Mouse (Mus musculus): ENCODE data around the gene Mynn. TPM values are rescaled to one million over a fixed set of nuclear protein-coding genes. Genes with fewer than 3 reads are reported as not detected.

Gene Mynn
- polyA plus RNA-seq, 1 experiment from 2014 or later = 28.7 TPM

DNA sequence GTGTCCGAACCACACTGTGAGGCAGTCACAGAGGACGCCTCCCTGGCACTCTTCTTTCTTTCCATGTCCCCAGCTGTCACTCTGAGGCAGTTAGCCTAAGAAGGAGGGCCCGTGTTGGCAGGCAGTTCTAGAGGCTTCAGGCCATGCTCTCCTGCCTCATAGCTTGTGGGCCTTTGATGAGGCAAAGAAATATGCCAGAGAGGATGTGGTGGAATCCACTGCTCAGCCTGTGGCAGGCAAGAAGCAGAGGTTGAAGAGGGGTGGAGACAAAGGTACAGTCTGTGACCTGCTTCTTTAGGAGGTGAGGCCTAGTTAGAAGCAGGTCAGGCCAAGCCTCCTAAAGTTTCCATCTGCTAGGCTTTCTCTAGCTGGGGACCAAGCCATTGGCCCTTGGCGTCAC, 9.1 kb downstream of the Mynn start:
- TF ChIP-seq CTCF (IDR thresholded peaks at IDR 0.05; ENCODE audit: low read depth) = no peak
- ATAC-seq (replicated peaks; ENCODE audit: low FRiP score, low read depth) (no peak), DNase-seq (ENCODE audit: low spot score) (no peak)
- Histone ChIP-seq H3K36me3 (ENCODE audit: insufficient read depth, low read length) (peaks cover 43% of the 10 kb centered on the region), H3K27ac (no peak overlapping the region), H3K4me2 (ENCODE audit: low read length) (no peak overlapping the region), H3K9ac (ENCODE audit: low read depth, low read length) (no peak overlapping the region), H3K27me3 (ENCODE audit: insufficient read depth, low read length) (no peaks in the 10 kb centered on the region), H3K9me3 (replicated peaks; ENCODE audit: low read length) (no peaks in the 10 kb centered on the region), H3K4me1 (replicated peaks; ENCODE audit: insufficient read depth, low read length) (no peaks in the 10 kb centered on the region; the same call in 1 of the 2 replicates), H3K4me3 (replicated peaks; ENCODE audit: low read depth, low read length) (no peak overlapping the region)
- WGBS = 87% methylated on average over 4 of the region's 4 CpGs

DNA sequence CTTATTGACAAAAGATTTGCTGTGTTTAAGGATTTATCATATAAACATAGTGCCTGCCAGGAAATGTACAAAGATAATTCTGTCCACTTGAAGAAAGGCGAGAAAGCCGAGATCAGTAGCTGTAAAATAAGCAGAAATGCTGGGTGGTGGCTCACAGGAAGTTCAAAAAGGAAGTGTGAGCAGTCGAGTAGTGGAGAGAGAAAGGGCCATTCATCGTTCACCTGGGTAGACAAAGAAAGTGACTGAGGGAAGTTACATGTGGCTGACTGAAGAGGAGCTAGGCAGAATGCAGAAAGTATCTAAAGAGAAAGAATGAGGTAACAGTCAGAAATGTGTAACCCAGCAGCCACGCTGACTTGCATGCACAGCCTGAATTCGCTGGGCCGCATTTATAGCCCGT, 18.3 kb downstream of the Mynn start:
- TF ChIP-seq CTCF (IDR thresholded peaks at IDR 0.05; ENCODE audit: low read depth) = no peak
- H3K27me3 ChIP-seq (ENCODE audit: insufficient read depth, low read length) = no peaks in the 10 kb centered on the region
- no peak for ATAC-seq (replicated peaks; ENCODE audit: low FRiP score, low read depth)
- H3K4me3 ChIP-seq (replicated peaks; ENCODE audit: low read depth, low read length) = no peak overlapping the region
- H3K36me3 ChIP-seq (ENCODE audit: insufficient read depth, low read length) = peaks cover 13% of the 10 kb centered on the region
- no peaks in the 10 kb centered on the region for H3K4me1 ChIP-seq (replicated peaks; ENCODE audit: insufficient read depth, low read length)
- DNase-seq (ENCODE audit: low spot score) = no peak
- no peak overlapping the region for H3K27ac ChIP-seq
- H3K9ac ChIP-seq (ENCODE audit: low read depth, low read length) = no peak overlapping the region
- H3K9me3 ChIP-seq (replicated peaks; ENCODE audit: low read length) = no peaks in the 10 kb centered on the region
- WGBS = 73% methylated on average over 8 of the region's 8 CpGs
- H3K4me2 ChIP-seq (ENCODE audit: low read length) = no peak overlapping the region

DNA sequence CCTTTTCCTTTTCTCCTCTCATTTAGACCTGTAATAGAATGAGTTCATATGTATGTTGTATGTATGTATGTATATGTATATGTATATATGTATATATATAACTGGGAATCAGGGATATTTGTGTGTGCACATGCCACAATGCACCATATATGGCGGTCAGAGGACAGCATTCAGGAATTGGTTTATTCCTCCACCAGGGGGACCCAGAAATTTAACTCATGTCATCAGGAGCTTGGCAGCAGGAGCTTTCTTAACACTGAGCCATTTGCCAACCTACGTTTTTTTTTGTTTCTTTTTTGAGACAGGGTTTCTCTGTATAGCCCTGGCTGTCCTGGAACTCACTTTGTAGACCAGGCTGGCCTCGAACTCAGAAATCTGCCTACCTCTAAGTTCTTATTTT, 31.8 kb downstream of the Mynn start:
- TF ChIP-seq CTCF (IDR thresholded peaks at IDR 0.05; ENCODE audit: low read depth) = peak; percentile 47; the same call in 1 of the 2 replicates
- no peaks in the 10 kb centered on the region for H3K4me1 ChIP-seq (replicated peaks; ENCODE audit: insufficient read depth, low read length)
- H3K4me3 ChIP-seq (replicated peaks; ENCODE audit: low read depth, low read length) = no peak overlapping the region
- no peak overlapping the region for H3K9ac ChIP-seq (ENCODE audit: low read depth, low read length)
- peak; percentile 21 for DNase-seq (ENCODE audit: low spot score)
- no peak for ATAC-seq (replicated peaks; ENCODE audit: low FRiP score, low read depth)
- no peak overlapping the region for H3K4me2 ChIP-seq (ENCODE audit: low read length)
- no peaks in the 10 kb centered on the region for H3K27me3 ChIP-seq (ENCODE audit: insufficient read depth, low read length)
- no peaks in the 10 kb centered on the region for H3K36me3 ChIP-seq (ENCODE audit: insufficient read depth, low read length)
- WGBS = 62% methylated on average over 3 of the region's 3 CpGs
- no peak overlapping the region for H3K27ac ChIP-seq
- no peaks in the 10 kb centered on the region for H3K9me3 ChIP-seq (replicated peaks; ENCODE audit: low read length)

DNA sequence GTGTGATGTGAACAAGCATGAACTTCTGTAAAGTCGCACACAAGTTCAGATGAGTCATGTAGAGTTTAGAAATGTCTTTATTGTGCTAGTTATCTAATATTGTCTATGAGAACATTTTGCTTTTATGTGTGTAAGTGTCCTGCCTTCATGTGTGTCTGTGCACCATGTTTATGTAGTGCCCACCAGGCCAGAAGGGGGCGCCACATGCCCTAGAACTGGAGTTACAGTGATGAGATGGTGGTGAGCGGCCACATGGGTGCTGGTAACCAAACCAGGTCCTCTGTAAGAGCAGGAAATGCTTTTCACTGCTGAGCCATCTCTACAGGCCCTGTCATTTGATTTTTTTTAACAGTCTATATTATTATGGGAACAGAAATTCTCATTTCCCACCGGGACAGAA, 33.8 kb downstream of the Mynn start:
- 82% methylated on average over 4 of the region's 4 CpGs for WGBS
- DNase-seq (ENCODE audit: low spot score) = no peak
- Histone ChIP-seq H3K4me2 (ENCODE audit: low read length) (no peak overlapping the region), H3K4me3 (replicated peaks; ENCODE audit: low read depth, low read length) (no peak overlapping the region), H3K36me3 (ENCODE audit: insufficient read depth, low read length) (no peaks in the 10 kb centered on the region), H3K4me1 (replicated peaks; ENCODE audit: insufficient read depth, low read length) (no peaks in the 10 kb centered on the region), H3K27me3 (ENCODE audit: insufficient read depth, low read length) (no peaks in the 10 kb centered on the region), H3K27ac (no peak overlapping the region), H3K9me3 (replicated peaks; ENCODE audit: low read length) (no peaks in the 10 kb centered on the region), H3K9ac (ENCODE audit: low read depth, low read length) (no peak overlapping the region)
- TF ChIP-seq CTCF (IDR thresholded peaks at IDR 0.05; ENCODE audit: low read depth) = no peak
- ATAC-seq (replicated peaks; ENCODE audit: low FRiP score, low read depth) = no peak

DNA sequence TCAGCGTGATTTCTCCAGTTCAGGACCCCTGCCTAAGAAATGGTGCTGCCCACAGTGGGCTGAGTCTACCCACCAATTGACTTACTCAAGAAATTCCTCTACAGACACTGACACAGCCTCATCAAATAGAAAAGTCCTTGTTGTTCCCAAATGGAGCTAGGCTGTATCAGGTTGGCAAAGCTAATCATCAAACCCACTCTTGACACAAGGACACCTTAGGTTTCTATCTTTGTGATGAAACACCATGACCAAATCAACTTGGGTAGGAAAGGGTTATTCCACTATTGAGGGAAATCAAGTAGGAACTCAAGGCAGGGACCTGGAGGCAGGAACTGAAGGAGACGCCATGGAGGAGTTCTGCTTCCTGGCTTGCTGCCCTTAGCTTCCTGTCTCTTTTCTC, 42.3 kb downstream of the Mynn start, which contains the start of gene Lrriq4:
Gene Lrriq4 (plus strand): TSS at position 301 of the 400 bp plus-strand sequence.
- WGBS = 63% methylated on average over 2 of the region's 2 CpGs
- Histone ChIP-seq H3K9ac (ENCODE audit: low read depth, low read length) (no peak within 1 kb of the TSS), H3K4me1 (replicated peaks; ENCODE audit: insufficient read depth, low read length) (0 out of 2 replicates have a peak, but pooled peaks cover 5% of the 10 kb centered on the region)

DNA sequence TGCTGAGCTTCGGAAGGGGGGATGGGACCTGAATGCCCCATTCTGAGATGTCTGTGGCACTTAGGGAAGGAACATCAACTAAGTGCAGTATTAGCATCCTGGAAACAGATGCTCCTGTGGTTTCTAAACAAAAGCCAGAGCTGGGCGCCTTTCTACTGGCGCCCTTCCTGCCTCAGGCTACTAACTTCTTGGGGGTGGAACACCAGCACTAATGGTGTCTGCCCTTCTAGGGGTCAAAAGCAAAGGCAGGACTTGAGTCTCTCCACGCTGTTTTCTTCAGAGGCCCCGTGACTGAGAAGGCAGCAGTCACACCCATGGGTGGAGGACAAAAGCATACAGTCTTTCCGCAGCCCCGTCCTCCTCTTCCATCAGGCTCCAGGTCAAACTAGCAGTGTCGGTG, 44.9 kb downstream of the Mynn start:
- no peak overlapping the region for H3K4me3 ChIP-seq (replicated peaks; ENCODE audit: low read depth, low read length)
- no peaks in the 10 kb centered on the region for H3K9me3 ChIP-seq (replicated peaks; ENCODE audit: low read length)
- no peak for TF ChIP-seq CTCF (IDR thresholded peaks at IDR 0.05; ENCODE audit: low read depth)
- DNase-seq (ENCODE audit: low spot score) (no peak), ATAC-seq (replicated peaks; ENCODE audit: low FRiP score, low read depth) (no peak)
- WGBS = 60% methylated on average over 8 of the region's 8 CpGs
- no peak overlapping the region for H3K9ac ChIP-seq (ENCODE audit: low read depth, low read length)
- no peak overlapping the region for H3K27ac ChIP-seq
- H3K4me1 ChIP-seq (replicated peaks; ENCODE audit: insufficient read depth, low read length) = peaks cover 16% of the 10 kb centered on the region
- no peaks in the 10 kb centered on the region for H3K27me3 ChIP-seq (ENCODE audit: insufficient read depth, low read length)
- no peaks in the 10 kb centered on the region for H3K36me3 ChIP-seq (ENCODE audit: insufficient read depth, low read length)
- H3K4me2 ChIP-seq (ENCODE audit: low read length) = no peak overlapping the region

More for the DNA sequence above, 42.3 kb downstream of the Mynn start, which contains the start of gene Lrriq4:
- Histone ChIP-seq H3K36me3 (ENCODE audit: insufficient read depth, low read length) (no peaks in the 10 kb centered on the region), H3K4me3 (replicated peaks; ENCODE audit: low read depth, low read length) (no peak within 1 kb of the TSS), H3K27me3 (ENCODE audit: insufficient read depth, low read length) (no peaks in the 10 kb centered on the region), H3K9me3 (replicated peaks; ENCODE audit: low read length) (no peaks in the 10 kb centered on the region), H3K4me2 (ENCODE audit: low read length) (no peak within 1 kb of the TSS), H3K27ac (no peak within 1 kb of the TSS)
- DNase-seq (ENCODE audit: low spot score) (no peak), ATAC-seq (replicated peaks; ENCODE audit: low FRiP score, low read depth) (no peak)
- TF ChIP-seq CTCF (IDR thresholded peaks at IDR 0.05; ENCODE audit: low read depth) = no peak

All from kidney, postnatal 0 days (tissue).